Mouse (Mus musculus): Measurements from ENCODE around the gene Tdgf1. TPM values are rescaled to one million over a fixed set of nuclear protein-coding genes. Genes with fewer than 3 reads are reported as not detected.

The Tdgf1 gene
- polyA plus RNA-seq, 1 experiment: not detected

Other genes with a start within 250 kb of the Tdgf1 start
- 0.17 TPM in 1 of 2 replicates, not detected in the other for gene Myl3, start 204.3 kb downstream of the Tdgf1 start, polyA plus RNA-seq (2012; rRNA removed)
- 7.9 and 8.8 TPM in 2 replicates for gene Pth1r, start 199.0 kb downstream of the Tdgf1 start, polyA plus RNA-seq (2012; rRNA removed)
- gene Prss42, start 148.0 kb downstream of the Tdgf1 start, polyA plus RNA-seq (2012; rRNA removed): not detected in 2 replicates
- not detected in 2 replicates for gene Prss44, start 132.2 kb downstream of the Tdgf1 start, polyA plus RNA-seq (2012; rRNA removed)
- not detected in 2 replicates for gene Prss43, start 119.5 kb downstream of the Tdgf1 start, polyA plus RNA-seq (2012; rRNA removed)
- gene Prss45, start 111.6 kb downstream of the Tdgf1 start, polyA plus RNA-seq (2012; rRNA removed): not detected in 2 replicates
- gene Prss46, start 101.7 kb downstream of the Tdgf1 start, polyA plus RNA-seq (2012; rRNA removed): not detected in 2 replicates
- not detected in 2 replicates for gene Prss50, start 88.2 kb downstream of the Tdgf1 start, polyA plus RNA-seq (2012; rRNA removed)
- 7.7 and 19.7 TPM in 2 replicates for gene Als2cl, start 66.3 kb downstream of the Tdgf1 start, polyA plus RNA-seq (2012; rRNA removed)
- gene Tmie, start 66.0 kb downstream of the Tdgf1 start, polyA plus RNA-seq (2012; rRNA removed): 0.26 and 0.37 TPM in 2 replicates
- gene Fam240a, start 29.3 kb downstream of the Tdgf1 start, polyA plus RNA-seq (2012; rRNA removed): not detected in 2 replicates
- gene Lrrc2, start 5.4 kb upstream of the Tdgf1 start, polyA plus RNA-seq (2012; rRNA removed): 0.02 and 0.07 TPM in 2 replicates
- 0.98 and 1.8 TPM in 2 replicates for gene Rtp3, start 44.4 kb upstream of the Tdgf1 start, polyA plus RNA-seq (2012; rRNA removed)
- 0.85 and 1.1 TPM in 2 replicates for gene Ltf, start 73.1 kb upstream of the Tdgf1 start, polyA plus RNA-seq (2012; rRNA removed)
- 3.6 and 4.8 TPM in 2 replicates for gene Ccrl2, start 111.4 kb upstream of the Tdgf1 start, polyA plus RNA-seq (2012; rRNA removed)
- 12.7 and 16.4 TPM in 2 replicates for gene Lrrfip2, start 171.4 kb upstream of the Tdgf1 start, polyA plus RNA-seq (2012; rRNA removed)